Mouse (Mus musculus) MEL (cell line): ENCODE results near the gene Cux1.

Experiments used
- CHD2 ChIP-seq: IDR thresholded peaks from 2 replicates; pipeline ENCODE4 v1.6.1; 2011; ENCODE audit warnings: low read length, improper control_type of control experiment
- CTCF ChIP-seq, 3 experiments: IDR thresholded peaks in 2 of 3; conservative IDR thresholded peaks in 1 of 3; 2 replicates each; pipeline ENCODE4 v1.5.1; 2011 to 2012; ENCODE audit warnings: low read length in 3 of 3, low read depth in 2 of 3, mild to moderate bottlenecking in 2 of 3, improper control_type of control experiment in 1 of 3, inconsistent platforms in 1 of 3, mixed read lengths in 1 of 3, moderate library complexity in 1 of 3; ENCODE audit not compliant: control insufficient read depth in 1 of 3, insufficient read depth in 1 of 3, poor library complexity in 1 of 3, severe bottlenecking in 1 of 3
- E2F4 ChIP-seq: IDR thresholded peaks from 2 replicates; pipeline ENCODE4 v1.6.1; 2011; ENCODE audit warnings: low read depth, low read length, improper control_type of control experiment, borderline replicate concordance
- MAZ ChIP-seq: IDR thresholded peaks from 2 replicates; pipeline ENCODE4 v1.6.1; 2012; ENCODE audit warnings: low read depth, mild to moderate bottlenecking, inconsistent platforms, low read length, improper control_type of control experiment
- MXI1 ChIP-seq: IDR thresholded peaks from 2 replicates; pipeline ENCODE4 v1.6.1; 2011; ENCODE audit warnings: mild to moderate bottlenecking, low read depth, low read length, improper control_type of control experiment
- MYC ChIP-seq: IDR thresholded peaks from 2 replicates; pipeline ENCODE4 v1.6.1; 2011; ENCODE audit warnings: low read depth, mild to moderate bottlenecking, low read length, improper control_type of control experiment, moderate library complexity
- NELFE ChIP-seq: IDR thresholded peaks from 2 replicates; pipeline ENCODE4 v1.6.1; 2011; ENCODE audit warnings: low read depth, low read length, improper control_type of control experiment
- NRF1 ChIP-seq: IDR thresholded peaks from 2 replicates; pipeline ENCODE4 v1.6.1; 2014; ENCODE audit warnings: low read depth, mild to moderate bottlenecking, inconsistent platforms, low read length, improper control_type of control experiment, moderate library complexity; ENCODE audit not compliant: poor library complexity, insufficient read depth, severe bottlenecking
- POLR2A ChIP-seq, 2 experiments: IDR thresholded peaks; 2 replicates each; pipeline ENCODE4 v1.6.1; 2011 to 2012; ENCODE audit warnings: low read length in 2 of 2, mild to moderate bottlenecking in 2 of 2, control low read depth in 1 of 2, improper control_type of control experiment in 1 of 2, low read depth in 1 of 2, moderate library complexity in 1 of 2; ENCODE audit not compliant: control insufficient read depth in 1 of 2, insufficient read depth in 1 of 2, poor library complexity in 1 of 2
- POLR2AphosphoS5 ChIP-seq: IDR thresholded peaks from 2 replicates; pipeline ENCODE4 v1.6.1; 2012; ENCODE audit warnings: low read depth, borderline replicate concordance, mild to moderate bottlenecking, inconsistent platforms, low read length, moderate library complexity, mixed read lengths
- USF1 ChIP-seq: IDR thresholded peaks from 2 replicates; pipeline ENCODE4 v1.6.1; 2014; ENCODE audit warnings: low read depth, mild to moderate bottlenecking, inconsistent platforms, low read length, improper control_type of control experiment, moderate library complexity
- ZC3H11A ChIP-seq: IDR thresholded peaks from 2 replicates; pipeline ENCODE4 v1.6.1; 2012; ENCODE audit warnings: low read depth, mild to moderate bottlenecking, inconsistent platforms, low read length, improper control_type of control experiment

DNA sequence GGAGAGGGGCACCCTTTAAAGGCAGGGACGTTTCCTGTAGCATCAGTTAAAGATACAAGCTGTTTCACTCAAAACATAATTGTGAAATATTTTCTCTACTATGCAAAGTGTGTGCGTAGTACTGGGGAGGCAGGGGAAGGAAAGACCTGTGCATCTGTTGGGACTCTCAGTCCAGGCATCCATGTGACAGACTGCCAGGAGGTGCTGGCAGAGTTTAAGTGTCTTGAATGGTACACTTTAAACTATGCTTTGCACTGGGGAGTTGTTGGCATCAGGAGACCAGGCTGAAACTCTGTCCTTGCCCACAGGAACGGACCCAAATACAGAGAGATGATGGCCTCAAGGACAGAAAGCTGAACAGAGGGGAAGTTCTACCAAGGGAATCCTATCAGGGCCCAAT is 182.1 kb downstream of the Cux1 start:
- TF ChIP-seq CTCF (IDR thresholded peaks at IDR 0.05 in 2 of 3, conservative IDR thresholded peaks at IDR 0.05 in 1 of 3; ENCODE audit: control insufficient read depth in 1 of 3, insufficient read depth in 1 of 3, low read depth in 2 of 3, low read length in 3 of 3, poor library complexity in 1 of 3, severe bottlenecking in 1 of 3) (no peak), MYC (no peak), ZC3H11A (no peak), NRF1 (no peak), POLR2A (IDR thresholded peaks at IDR 0.05; ENCODE audit: control insufficient read depth in 1 of 2, insufficient read depth in 1 of 2, low read depth in 1 of 2, low read length in 2 of 2, poor library complexity in 1 of 2) (no peak), POLR2AphosphoS5 (no peak), NELFE (no peak), CHD2 (no peak), MAZ (no peak), MXI1 (no peak), USF1 (no peak), E2F4 (no peak)
